Mouse (Mus musculus): ENCODE data around the gene Pts. TPM values are rescaled to one million over a fixed set of nuclear protein-coding genes. Genes with fewer than 3 reads are reported as not detected.

Pts gene
- polyA plus RNA-seq, 1 experiment from 2014 or later = 96.2 TPM

- no peak for ATAC-seq (ENCODE audit: low FRiP score)
- H3K9me3 ChIP-seq (replicated peaks) = no peaks in the 10 kb centered on the region
- no peak overlapping the region for H3K4me3 ChIP-seq
- H3K4me2 ChIP-seq (replicated peaks) = no peak overlapping the region
- no peaks in the 10 kb centered on the region for H3K36me3 ChIP-seq
- H3K27me3 ChIP-seq = no peaks in the 10 kb centered on the region
- no peak overlapping the region for H3K27ac ChIP-seq
- WGBS = 85% methylated on average over 5 of the region's 5 CpGs
- H3K4me1 ChIP-seq = peaks cover 7% of the 10 kb centered on the region; the same call in 1 of the 2 replicates
- no peak overlapping the region for H3K9ac ChIP-seq
Measured at GRCm38 (mm10) chr9:50552206-50552605, 23.7 kb upstream of the Pts start.

DNA sequence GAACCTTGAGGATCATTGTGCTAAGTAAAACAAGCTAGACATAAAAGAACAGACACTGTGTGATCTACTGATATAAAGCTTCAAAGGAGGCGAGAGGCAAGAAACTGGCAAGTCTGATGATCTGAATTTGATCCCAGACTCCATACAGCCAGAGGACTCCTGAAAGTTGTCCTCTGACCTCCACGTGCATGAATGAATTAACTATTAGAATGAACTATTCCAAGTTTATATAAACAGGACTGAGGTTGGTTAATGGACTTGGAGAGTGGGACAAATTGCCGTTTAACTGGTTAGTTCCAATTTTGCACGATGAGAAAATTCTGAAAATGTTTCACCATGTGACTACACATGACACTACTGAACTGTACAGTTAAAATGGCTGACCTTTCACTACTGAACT, 20.4 kb upstream of the Pts start:
- Histone ChIP-seq H3K9me3 (replicated peaks) (no peaks in the 10 kb centered on the region), H3K36me3 (no peaks in the 10 kb centered on the region), H3K4me2 (replicated peaks) (no peak overlapping the region), H3K27ac (no peak overlapping the region), H3K4me3 (no peak overlapping the region), H3K27me3 (no peaks in the 10 kb centered on the region), H3K9ac (no peak overlapping the region), H3K4me1 (no peaks in the 10 kb centered on the region)
- no peak for ATAC-seq (ENCODE audit: low FRiP score)
- 83% methylated on average over 4 of the region's 4 CpGs for WGBS

- no peak overlapping the region for H3K4me2 ChIP-seq (replicated peaks)
- H3K27me3 ChIP-seq = no peaks in the 10 kb centered on the region
- H3K4me1 ChIP-seq = no peaks in the 10 kb centered on the region
- WGBS = 63% methylated on average over 5 of the region's 5 CpGs
- H3K27ac ChIP-seq = no peak overlapping the region
- H3K9me3 ChIP-seq (replicated peaks) = no peaks in the 10 kb centered on the region
- no peak for ATAC-seq (ENCODE audit: low FRiP score)
- H3K9ac ChIP-seq = no peak overlapping the region
- no peaks in the 10 kb centered on the region for H3K36me3 ChIP-seq
- no peak overlapping the region for H3K4me3 ChIP-seq
Measured at GRCm38 (mm10) chr9:50547859-50548478, 19.4 kb upstream of the Pts start.

DNA sequence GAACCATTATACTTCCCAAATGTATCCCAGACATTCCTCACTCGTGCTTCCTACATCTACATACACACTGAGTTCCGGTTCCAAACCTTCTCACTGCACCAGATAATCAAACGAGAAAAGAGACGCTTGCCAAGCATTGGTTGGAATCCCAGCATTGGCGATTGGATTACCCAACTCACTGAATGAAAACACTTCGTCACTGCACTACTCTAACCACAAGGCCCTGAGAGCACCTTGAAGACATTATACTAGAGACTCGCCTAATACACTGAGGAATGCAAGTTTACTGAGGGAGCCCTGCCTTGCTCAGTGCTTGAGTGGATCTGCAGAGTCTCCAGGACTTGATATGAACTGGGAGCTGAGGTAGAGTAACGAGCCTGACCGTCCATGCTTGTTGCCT, 13.9 kb upstream of the Pts start:
- ATAC-seq (ENCODE audit: low FRiP score) = no peak
- Histone ChIP-seq H3K36me3 (no peaks in the 10 kb centered on the region), H3K4me1 (no peaks in the 10 kb centered on the region), H3K4me2 (replicated peaks) (no peak overlapping the region), H3K9ac (no peak overlapping the region), H3K4me3 (no peak overlapping the region), H3K27me3 (no peaks in the 10 kb centered on the region), H3K9me3 (replicated peaks) (no peaks in the 10 kb centered on the region), H3K27ac (no peak overlapping the region)
- 80% methylated on average over 9 of the region's 9 CpGs for WGBS

GRCm38 (mm10) chr9:50540170-50540569, 11.6 kb upstream of the Pts start:
- no peak for ATAC-seq (ENCODE audit: low FRiP score)
- no peak overlapping the region for H3K9ac ChIP-seq
- no peaks in the 10 kb centered on the region for H3K4me1 ChIP-seq
- no peak overlapping the region for H3K4me3 ChIP-seq
- H3K9me3 ChIP-seq (replicated peaks) = no peaks in the 10 kb centered on the region
- no peaks in the 10 kb centered on the region for H3K36me3 ChIP-seq
- 80% methylated on average over 7 of the region's 7 CpGs for WGBS
- H3K4me2 ChIP-seq (replicated peaks) = no peak overlapping the region
- H3K27ac ChIP-seq = no peak overlapping the region
- no peaks in the 10 kb centered on the region for H3K27me3 ChIP-seq

- no peaks in the 10 kb centered on the region for H3K36me3 ChIP-seq
- no peak for ATAC-seq (ENCODE audit: low FRiP score)
- no peaks in the 10 kb centered on the region for H3K27me3 ChIP-seq
- no peak overlapping the region for H3K4me2 ChIP-seq (replicated peaks)
- no peak overlapping the region for H3K9ac ChIP-seq
- H3K4me1 ChIP-seq = no peaks in the 10 kb centered on the region
- H3K27ac ChIP-seq = no peak overlapping the region
- no peaks in the 10 kb centered on the region for H3K9me3 ChIP-seq (replicated peaks)
- H3K4me3 ChIP-seq = no peak overlapping the region
- WGBS = 72% methylated on average over 4 of the region's 4 CpGs
Measured at GRCm38 (mm10) chr9:50537295-50537694, 8.8 kb upstream of the Pts start.

GRCm38 (mm10) chr9:50536603-50537135, 8.1 kb upstream of the Pts start:
- no peak for ATAC-seq (ENCODE audit: low FRiP score)
- Histone ChIP-seq H3K4me2 (replicated peaks) (no peak overlapping the region), H3K9me3 (replicated peaks) (no peaks in the 10 kb centered on the region), H3K4me1 (no peaks in the 10 kb centered on the region), H3K9ac (no peak overlapping the region), H3K4me3 (no peak overlapping the region), H3K27me3 (no peaks in the 10 kb centered on the region), H3K36me3 (no peaks in the 10 kb centered on the region), H3K27ac (no peak overlapping the region)
- WGBS = 80% methylated on average over 7 of the region's 7 CpGs

- ATAC-seq (ENCODE audit: low FRiP score) = no peak
- Histone ChIP-seq H3K4me3 (no peak overlapping the region), H3K27me3 (no peaks in the 10 kb centered on the region), H3K9me3 (replicated peaks) (no peaks in the 10 kb centered on the region), H3K36me3 (no peaks in the 10 kb centered on the region), H3K4me2 (replicated peaks) (no peak overlapping the region), H3K27ac (no peak overlapping the region), H3K9ac (no peak overlapping the region), H3K4me1 (no peaks in the 10 kb centered on the region)
- WGBS = 85% methylated on average over 5 of the region's 5 CpGs
Measured at GRCm38 (mm10) chr9:50535930-50536329, 7.4 kb upstream of the Pts start.

DNA sequence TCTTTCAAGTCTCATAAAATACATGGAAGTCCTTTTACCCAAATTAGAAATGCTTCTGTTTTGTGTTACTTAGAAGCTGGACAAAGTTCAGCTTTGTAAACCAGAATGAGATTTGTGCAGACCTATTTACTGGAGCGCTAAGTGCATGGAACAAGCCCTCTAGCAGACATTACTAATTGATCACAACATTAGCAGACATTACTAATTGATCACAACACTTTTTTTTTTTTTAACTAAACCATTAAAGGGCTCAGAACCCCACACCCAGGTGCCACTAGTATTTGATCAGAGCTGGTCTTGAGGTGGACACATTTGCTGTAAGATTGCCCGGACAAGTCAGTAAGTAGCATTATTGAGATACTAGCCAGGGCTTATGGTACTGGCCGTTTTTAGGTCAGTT, 5.3 kb upstream of the Pts start:
- H3K27me3 ChIP-seq = no peaks in the 10 kb centered on the region

GRCm38 (mm10) chr9:50533328-50533727, 4.8 kb upstream of the Pts start:
- Histone ChIP-seq H3K4me1 (no peaks in the 10 kb centered on the region), H3K4me2 (replicated peaks) (no peak overlapping the region), H3K27me3 (no peaks in the 10 kb centered on the region), H3K9me3 (replicated peaks) (no peaks in the 10 kb centered on the region), H3K27ac (no peak overlapping the region), H3K9ac (no peak overlapping the region), H3K36me3 (no peaks in the 10 kb centered on the region), H3K4me3 (no peak overlapping the region)
- no peak for ATAC-seq (ENCODE audit: low FRiP score)
- 87% methylated on average over 11 of the region's 11 CpGs for WGBS

More for the DNA sequence above, 5.3 kb upstream of the Pts start:
- Histone ChIP-seq H3K4me2 (replicated peaks) (no peak overlapping the region), H3K4me1 (no peaks in the 10 kb centered on the region), H3K9me3 (replicated peaks) (no peaks in the 10 kb centered on the region), H3K36me3 (no peaks in the 10 kb centered on the region), H3K4me3 (no peak overlapping the region), H3K27ac (no peak overlapping the region), H3K9ac (no peak overlapping the region)
- no peak for ATAC-seq (ENCODE audit: low FRiP score)
- 83% methylated on average over 3 of the region's 3 CpGs for WGBS

- H3K27ac ChIP-seq = no peak overlapping the region
- H3K4me1 ChIP-seq = peaks cover 11% of the 10 kb centered on the region
- H3K4me2 ChIP-seq (replicated peaks) = no peak overlapping the region
- no peak overlapping the region for H3K4me3 ChIP-seq
- H3K27me3 ChIP-seq = no peaks in the 10 kb centered on the region
- H3K36me3 ChIP-seq = no peaks in the 10 kb centered on the region
- no peak overlapping the region for H3K9ac ChIP-seq
- WGBS = 45% methylated on average over 2 of the region's 2 CpGs
- ATAC-seq (ENCODE audit: low FRiP score) = no peak
- no peaks in the 10 kb centered on the region for H3K9me3 ChIP-seq (replicated peaks)
Measured at GRCm38 (mm10) chr9:50530890-50531289, 2.4 kb upstream of the Pts start.

- peak overlapping the region; percentile 72 for H3K9ac ChIP-seq
- WGBS = 45% methylated on average over 7 of the region's 7 CpGs
- peak overlapping the region; percentile 78 for H3K4me3 ChIP-seq
- ATAC-seq (ENCODE audit: low FRiP score) = peak; percentile 20
- peaks cover 11% of the 10 kb centered on the region for H3K4me1 ChIP-seq
- H3K9me3 ChIP-seq (replicated peaks) = no peaks in the 10 kb centered on the region
- no peaks in the 10 kb centered on the region; the same call in 1 of the 2 replicates for H3K36me3 ChIP-seq
- no peaks in the 10 kb centered on the region for H3K27me3 ChIP-seq
- no peak overlapping the region for H3K27ac ChIP-seq
- H3K4me2 ChIP-seq (replicated peaks) = peak overlapping the region; percentile 59
Measured at GRCm38 (mm10) chr9:50527860-50528259, 664 bp downstream of the Pts start.

DNA sequence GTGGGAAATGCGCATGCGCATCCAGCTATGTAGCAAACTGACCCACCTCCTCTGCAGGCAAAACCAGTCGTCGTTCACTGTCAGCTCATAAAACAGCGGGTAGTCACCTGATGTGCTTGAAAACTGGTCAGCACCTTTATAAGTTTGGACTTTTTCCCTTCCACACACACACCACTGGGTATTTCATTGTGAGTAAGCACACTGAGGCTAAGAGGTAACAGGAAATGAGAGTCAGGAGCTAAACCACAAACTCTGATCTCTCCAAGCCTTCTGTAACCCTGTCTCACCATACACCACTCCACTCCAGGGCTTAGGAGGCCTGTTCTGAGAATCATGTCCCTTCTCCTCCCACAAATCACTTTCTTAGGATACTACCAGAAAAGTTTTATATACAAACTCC, 2.9 kb downstream of the Pts start:
- Histone ChIP-seq H3K4me1 (peaks cover 11% of the 10 kb centered on the region), H3K27me3 (no peaks in the 10 kb centered on the region)
- 77% methylated on average over 5 of the region's 5 CpGs for WGBS

More for the DNA sequence above, 2.9 kb downstream of the Pts start:
- Histone ChIP-seq H3K4me3 (no peak overlapping the region), H3K27ac (no peak overlapping the region), H3K4me2 (replicated peaks) (no peak overlapping the region), H3K9me3 (replicated peaks) (no peaks in the 10 kb centered on the region), H3K36me3 (peaks cover 9% of the 10 kb centered on the region), H3K9ac (no peak overlapping the region)
- no peak for ATAC-seq (ENCODE audit: low FRiP score)
